Mouse (Mus musculus) intestine, postnatal 0 days (tissue): ENCODE measurements around the gene Zfp993. TPM values are rescaled to one million over a fixed set of nuclear protein-coding genes. Genes with fewer than 3 reads are reported as not detected.
"Not testable (repeated sequence)": the region's sequence is repeated elsewhere in the genome, so short reads cannot be mapped to it uniquely, and the experiment has no call there.

Source experiments
- ATAC-seq: fragments of 200-750 bp; cut with Nextera tagmentation; 2 replicates; pipeline ENCODE4 v1.8.0; 2017; ENCODE audit warnings: mild to moderate bottlenecking, moderate TSS enrichment, moderate library complexity
- H3K27ac ChIP-seq: fragments of 300-500 bp; sonication (generic); 2 replicates; pipeline ENCODE4 v1.5.1; 2014; ENCODE audit warnings: mild to moderate bottlenecking, low read depth, low read length, moderate library complexity
- H3K27me3 ChIP-seq: fragments of 300-500 bp; sonication (generic); replicated peaks from 2 replicates; pipeline ENCODE4 v1.6.1; 2014; ENCODE audit warnings: low read length, mixed read lengths; ENCODE audit not compliant: control insufficient read depth, insufficient read depth
- H3K36me3 ChIP-seq: fragments of 300-500 bp; sonication (generic); 2 replicates; pipeline ENCODE4 v1.6.1; 2014; ENCODE audit warnings: mild to moderate bottlenecking, moderate library complexity; ENCODE audit not compliant: control insufficient read depth, insufficient read depth
- H3K4me1 ChIP-seq: fragments of 300-500 bp; sonication (generic); replicated peaks from 2 replicates; pipeline ENCODE4 v1.6.1; 2014; ENCODE audit warnings: antibody characterized with exemption, low read length, mixed read lengths; ENCODE audit not compliant: control insufficient read depth, insufficient read depth
- H3K4me2 ChIP-seq: fragments of 300-500 bp; sonication (generic); replicated peaks from 2 replicates; pipeline ENCODE4 v1.6.1; 2014; ENCODE audit warnings: low read depth, mild to moderate bottlenecking, moderate library complexity
- H3K4me3 ChIP-seq: fragments of 300-500 bp; sonication (generic); 2 replicates; pipeline ENCODE4 v1.5.1; 2014; ENCODE audit warnings: low read depth, low read length
- H3K9ac ChIP-seq: fragments of 300-500 bp; sonication (generic); 2 replicates; pipeline ENCODE4 v1.6.1; 2014; ENCODE audit warnings: mild to moderate bottlenecking, low read depth, low read length
- H3K9me3 ChIP-seq: fragments of 300-500 bp; sonication (generic); 2 replicates; pipeline ENCODE4 v1.6.1; 2016; ENCODE audit warnings: mixed run types; ENCODE audit not compliant: control insufficient read depth
- WGBS: fragments of 180-500 bp; shearing (Covaris S2); extraction: QIAGEN DNeasy Blood & Tissue Kit; methylation state at CpG from one replicate; pipeline ENCODE4 v1.1.7; 2014; 5-methylcytosine and 5-hydroxymethylcytosine counted together
- polyA plus RNA-seq: library from polyadenylated mRNA; unstranded; fragments of >200 nt; fragmentation: Nextera tagmentation; extraction: Ambion mirVana; gene quantifications from 2 replicates; pipeline ENCODE4 v1.2.1, GENCODE M21; 2015

The Zfp993 gene
- 4.9 and 6.8 TPM in 2 replicates for polyA plus RNA-seq

DNA sequence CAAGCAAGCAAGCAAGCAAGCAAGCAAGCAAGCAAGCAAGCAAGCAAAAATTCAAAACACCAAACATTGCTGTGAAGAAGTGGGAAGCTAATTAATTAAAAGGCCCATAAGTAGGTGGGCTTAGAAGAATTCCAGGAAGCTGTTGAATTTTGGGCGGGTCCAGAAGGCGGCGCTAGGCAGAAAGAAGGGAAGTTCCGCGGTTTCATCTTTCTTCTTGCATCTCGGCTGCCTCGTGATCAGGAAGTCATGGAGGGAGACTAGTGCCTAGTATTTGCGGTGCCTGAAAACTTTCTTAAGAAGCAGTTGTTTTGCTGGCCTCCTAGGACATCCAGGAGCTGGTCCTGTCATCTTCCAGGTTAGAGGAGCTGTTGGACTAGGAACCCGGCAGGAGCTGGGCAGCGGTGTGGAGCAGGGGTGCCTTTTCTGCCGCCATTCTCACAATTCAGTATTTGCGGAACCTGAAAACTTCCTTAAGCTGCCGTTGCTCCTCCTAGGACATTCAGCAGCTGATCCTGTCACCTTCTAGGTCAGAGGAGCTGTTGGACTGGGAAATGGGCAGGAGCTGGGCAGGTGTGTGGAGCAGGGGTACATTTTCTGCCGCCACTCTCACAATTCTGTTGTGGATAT lies at the start of gene Zfp993:
Gene Zfp993 (plus strand): TSS at position 188 of the 627 bp plus-strand sequence.
- H3K4me1 ChIP-seq, H3K36me3 ChIP-seq, H3K27me3 ChIP-seq, H3K9ac ChIP-seq, H3K4me2 ChIP-seq, H3K27ac ChIP-seq, H3K4me3 ChIP-seq, H3K9me3 ChIP-seq, ATAC-seq: not testable (repeated sequence)
- WGBS, result no CpG with 5 or more reads among the region's 14 CpGs

DNA sequence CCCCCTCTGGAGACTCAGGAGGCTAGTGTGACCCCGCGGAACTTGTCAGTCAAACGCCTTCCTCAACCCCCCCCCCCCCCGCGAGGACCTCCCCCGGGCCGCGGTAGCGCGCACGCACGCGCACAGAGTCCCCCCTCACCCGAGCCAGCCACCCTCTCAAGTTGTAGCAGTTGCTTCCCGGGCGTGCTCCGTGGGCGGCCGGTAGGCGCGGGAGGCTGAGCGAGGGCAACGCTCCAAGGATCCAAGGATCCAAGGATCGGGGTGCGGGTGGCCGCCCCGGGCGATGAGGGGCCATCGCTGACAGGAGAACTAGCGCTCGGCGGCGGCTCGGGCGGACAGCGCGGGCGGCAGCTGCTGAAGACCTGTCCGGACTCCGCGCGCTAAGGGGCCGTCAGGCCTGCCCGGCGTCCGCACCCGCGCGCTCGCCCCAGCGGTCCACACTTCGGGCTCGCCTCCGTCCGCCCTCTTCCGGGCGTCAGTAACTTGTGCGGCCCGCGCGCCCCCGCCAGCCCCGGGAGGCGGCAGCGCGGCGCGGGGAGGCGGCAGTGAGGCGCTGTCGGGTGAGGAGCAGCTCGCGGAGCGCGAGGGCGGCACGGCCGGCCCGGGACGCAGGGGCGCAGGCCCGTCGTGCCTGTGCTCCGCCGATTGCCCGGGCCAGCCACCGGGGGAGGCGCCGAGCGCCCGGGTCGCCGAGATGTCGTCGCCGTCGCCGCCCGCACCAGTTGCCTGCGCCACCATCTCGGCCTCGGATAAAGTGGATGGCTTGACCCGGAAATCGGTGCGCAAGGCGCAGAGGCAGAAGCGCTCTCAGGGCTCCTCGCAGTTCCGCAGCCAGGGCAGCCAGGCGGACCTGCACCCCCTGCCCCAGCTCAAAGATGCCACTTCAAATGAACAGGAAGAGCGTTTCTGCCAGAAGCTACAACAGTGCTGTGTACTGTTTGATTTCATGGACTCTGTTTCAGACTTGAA lies 30.6 kb upstream of the Zfp993 start:
- not testable (repeated sequence) for H3K27me3 ChIP-seq, H3K4me3 ChIP-seq, H3K4me1 ChIP-seq, H3K36me3 ChIP-seq, H3K9ac ChIP-seq, H3K9me3 ChIP-seq, H3K27ac ChIP-seq, H3K4me2 ChIP-seq
- peak; percentile 59 for ATAC-seq
- no CpG with 5 or more reads among the region's 111 CpGs for WGBS

DNA sequence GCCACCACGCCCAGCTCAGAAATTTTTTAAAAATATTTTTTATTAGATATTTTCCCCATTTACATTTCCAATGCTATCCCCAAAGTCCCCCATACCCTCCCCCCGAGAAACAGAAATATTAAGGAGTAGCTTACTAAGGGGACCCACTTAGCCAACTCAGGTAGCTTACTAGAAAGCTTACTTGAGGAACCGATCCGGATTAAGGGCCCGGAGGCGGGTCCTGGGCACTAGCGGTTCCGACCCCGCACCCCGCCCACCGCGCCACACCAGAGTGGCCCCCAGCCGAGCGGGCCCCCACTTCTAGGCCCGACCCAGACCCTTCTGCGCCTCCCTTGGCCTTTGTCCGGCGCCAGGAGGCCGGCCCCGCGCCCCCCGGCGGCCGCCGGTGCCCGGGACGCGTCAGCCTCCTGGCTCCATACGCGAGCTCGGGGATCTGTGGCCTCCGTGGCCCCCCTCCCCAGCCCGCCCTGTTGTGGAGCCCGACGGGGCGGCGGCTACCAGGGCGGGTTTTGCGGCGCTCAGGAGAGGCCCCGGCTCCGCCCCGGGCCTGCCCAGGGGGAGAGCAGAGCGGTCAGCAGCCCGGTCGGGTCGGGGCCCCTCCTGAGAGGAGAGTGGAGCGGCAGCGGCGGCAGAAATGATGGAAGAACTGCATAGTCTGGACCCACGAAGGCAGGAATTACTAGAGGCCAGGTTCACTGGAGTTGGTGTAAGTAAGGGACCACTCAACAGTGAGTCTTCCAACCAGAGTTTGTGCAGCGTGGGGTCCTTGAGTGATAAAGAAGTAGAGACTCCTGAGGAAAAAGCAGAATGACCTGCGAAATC lies 7.0 kb upstream of the Zfp993 start:
- ATAC-seq, result peak; percentile 28; the same call in 1 of the 2 replicates
- not testable (repeated sequence) for H3K9me3 ChIP-seq, H3K27ac ChIP-seq, H3K36me3 ChIP-seq, H3K9ac ChIP-seq, H3K4me1 ChIP-seq, H3K27me3 ChIP-seq
- H3K4me3 ChIP-seq, result peak overlapping the region; percentile 17; the same call in 1 of the 2 replicates
- H3K4me2 ChIP-seq, result peak overlapping the region; percentile 48
- 9% methylated on average over 24 of the region's 53 CpGs for WGBS

DNA sequence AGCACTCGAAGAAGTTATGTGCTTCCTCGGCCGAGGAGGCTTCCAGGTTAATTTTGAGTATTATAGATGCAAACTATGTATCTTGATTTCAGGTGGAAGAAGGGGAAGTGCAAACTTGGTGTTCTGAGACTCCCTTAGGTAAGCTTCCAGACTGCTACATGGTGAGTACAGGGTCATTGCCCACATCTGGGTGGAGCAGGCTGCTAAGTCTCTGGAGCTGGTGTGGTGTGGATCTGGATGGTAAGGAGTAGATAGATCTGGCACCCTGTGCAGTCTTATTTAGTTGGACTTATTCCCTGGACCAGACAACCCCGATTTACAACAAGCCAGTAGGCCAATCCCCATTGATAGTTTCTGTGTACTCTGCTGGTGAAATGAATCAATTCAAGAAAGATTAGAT lies 33.6 kb downstream of the Zfp993 start:
- H3K36me3 ChIP-seq, H3K4me1 ChIP-seq, H3K4me2 ChIP-seq, H3K27me3 ChIP-seq, H3K9ac ChIP-seq, H3K4me3 ChIP-seq, H3K27ac ChIP-seq, H3K9me3 ChIP-seq: not testable (repeated sequence)
- WGBS, result no CpG with 5 or more reads among the region's 4 CpGs
- ATAC-seq, result peak; percentile 16; the same call in 1 of the 2 replicates

DNA sequence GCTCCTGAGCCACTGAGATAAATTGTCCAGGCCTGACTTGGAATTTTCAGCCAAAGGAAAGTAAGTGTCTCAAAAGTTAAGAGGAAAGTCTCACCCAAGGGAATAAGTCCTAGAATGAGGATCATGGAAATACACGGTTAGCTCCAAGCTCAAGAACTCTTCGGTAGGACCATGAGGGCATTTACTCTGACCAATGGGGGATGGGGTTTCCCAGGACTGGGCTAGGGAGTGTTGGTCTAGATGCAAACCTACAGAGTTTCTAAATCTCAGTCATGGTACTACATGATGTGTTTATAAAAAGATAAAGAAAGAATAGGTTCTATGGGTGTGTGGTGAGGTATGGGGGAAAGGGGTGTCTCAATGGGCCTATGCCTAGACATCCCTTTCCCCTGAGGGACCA lies 38.9 kb downstream of the Zfp993 start:
- no CpG with 5 or more reads among the region's 2 CpGs for WGBS
- H3K4me2 ChIP-seq, H3K4me3 ChIP-seq, H3K9ac ChIP-seq, H3K27me3 ChIP-seq, H3K36me3 ChIP-seq, H3K27ac ChIP-seq, H3K9me3 ChIP-seq, H3K4me1 ChIP-seq: not testable (repeated sequence)
- ATAC-seq, result 0 out of 2 replicates have a peak, but pooled peaks have one; percentile 9

DNA sequence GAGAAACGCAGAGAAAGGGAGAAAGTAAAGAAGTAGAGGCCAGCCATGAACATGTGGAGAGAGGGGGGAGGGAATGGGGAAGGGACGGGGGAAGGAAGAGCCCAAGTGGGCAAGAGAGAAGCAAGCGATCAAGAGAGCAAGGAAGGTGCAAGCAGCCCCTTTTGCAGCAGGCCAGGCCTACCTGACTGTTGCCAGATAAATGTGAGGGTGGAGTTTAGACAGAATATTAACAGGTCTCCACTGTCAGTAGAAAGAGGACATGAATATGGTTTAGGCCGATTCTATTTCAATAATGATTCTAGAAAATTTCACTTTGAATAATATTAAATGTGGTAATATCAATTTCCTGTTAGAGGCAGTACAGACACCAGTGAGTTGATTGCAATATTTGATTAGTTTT lies 39.4 kb downstream of the Zfp993 start:
- not testable (repeated sequence) for H3K36me3 ChIP-seq, H3K4me2 ChIP-seq, H3K27me3 ChIP-seq, H3K4me1 ChIP-seq, H3K27ac ChIP-seq, H3K9ac ChIP-seq, H3K4me3 ChIP-seq, H3K9me3 ChIP-seq
- WGBS, result 95% methylated on average over 1 of the region's 4 CpGs
- peak; percentile 53 for ATAC-seq

DNA sequence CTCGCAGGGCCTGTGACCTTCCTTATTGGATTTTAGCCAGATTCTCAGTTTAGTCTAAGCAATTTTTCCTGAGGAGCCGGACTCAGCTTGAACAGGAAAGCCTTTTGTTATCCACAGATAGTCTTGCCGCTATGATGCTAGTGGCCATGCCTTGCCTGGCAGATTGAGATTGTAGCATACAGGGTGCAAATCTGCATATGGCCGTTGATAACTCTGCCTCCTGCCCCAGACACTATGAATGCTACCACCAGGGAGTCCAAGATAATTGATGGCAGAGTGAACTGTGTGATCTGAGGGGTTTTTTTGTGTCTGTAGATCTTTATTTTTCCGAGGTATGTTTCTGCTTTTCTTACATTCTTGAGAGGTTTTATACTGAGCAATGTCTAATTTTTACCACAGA lies 39.9 kb downstream of the Zfp993 start:
- 83% methylated on average over 1 of the region's 5 CpGs for WGBS
- H3K9ac ChIP-seq, H3K4me1 ChIP-seq, H3K9me3 ChIP-seq, H3K27me3 ChIP-seq, ATAC-seq, H3K4me3 ChIP-seq, H3K27ac ChIP-seq, H3K4me2 ChIP-seq, H3K36me3 ChIP-seq: not testable (repeated sequence)
